Mouse (Mus musculus) lung, embryonic 15.5 days (tissue): ENCODE measurements at regions not wholly inside any gene's neighbourhood (a gene's known extent, or its start where the extent isn't known, plus 50 kb on each side); places are given as distances from the start of the nearest gene placed in this dataset.

ENCODE experiments used
- ATAC-seq: fragments of 200-750 bp; cut with Nextera tagmentation; 2 replicates; pipeline ENCODE4 v1.8.0; 2017; ENCODE audit warnings: moderate number of reproducible peaks, borderline replicate concordance; ENCODE audit not compliant: low FRiP score, low TSS enrichment; ENCODE audit errors: extremely low read depth
- H3K27ac ChIP-seq: fragments of 300-500 bp; sonication (generic); 2 replicates; pipeline ENCODE4 v1.5.1; 2015; ENCODE audit warnings: moderate library complexity, mild to moderate bottlenecking, inconsistent platforms
- H3K27me3 ChIP-seq: fragments of 300-500 bp; sonication (generic); 2 replicates; pipeline ENCODE4 v1.6.1; 2015; ENCODE audit warnings: inconsistent platforms
- H3K36me3 ChIP-seq: fragments of 300-500 bp; sonication (generic); 2 replicates; pipeline ENCODE4 v1.6.1; 2015; ENCODE audit warnings: inconsistent platforms
- H3K4me1 ChIP-seq: fragments of 300-500 bp; sonication (generic); 2 replicates; pipeline ENCODE4 v1.6.1; 2015; ENCODE audit warnings: inconsistent platforms
- H3K4me2 ChIP-seq: fragments of 300-500 bp; sonication (generic); 2 replicates; pipeline ENCODE4 v1.6.1; 2015; ENCODE audit warnings: inconsistent platforms, mild to moderate bottlenecking, moderate library complexity
- H3K4me3 ChIP-seq: fragments of 300-500 bp; sonication (generic); 2 replicates; pipeline ENCODE4 v1.5.1; 2015; ENCODE audit warnings: mild to moderate bottlenecking, inconsistent platforms
- H3K9ac ChIP-seq: fragments of 300-500 bp; sonication (generic); 2 replicates; pipeline ENCODE4 v1.6.1; 2015; ENCODE audit warnings: inconsistent platforms
- H3K9me3 ChIP-seq: fragments of 300-500 bp; sonication (generic); 2 replicates; pipeline ENCODE4 v1.6.1; 2016; ENCODE audit warnings: inconsistent platforms
- WGBS: fragments of 180-500 bp; shearing (Covaris S2); methylation state at CpG from one replicate; pipeline ENCODE4 v1.1.7; 2015; 5-methylcytosine and 5-hydroxymethylcytosine counted together

DNA sequence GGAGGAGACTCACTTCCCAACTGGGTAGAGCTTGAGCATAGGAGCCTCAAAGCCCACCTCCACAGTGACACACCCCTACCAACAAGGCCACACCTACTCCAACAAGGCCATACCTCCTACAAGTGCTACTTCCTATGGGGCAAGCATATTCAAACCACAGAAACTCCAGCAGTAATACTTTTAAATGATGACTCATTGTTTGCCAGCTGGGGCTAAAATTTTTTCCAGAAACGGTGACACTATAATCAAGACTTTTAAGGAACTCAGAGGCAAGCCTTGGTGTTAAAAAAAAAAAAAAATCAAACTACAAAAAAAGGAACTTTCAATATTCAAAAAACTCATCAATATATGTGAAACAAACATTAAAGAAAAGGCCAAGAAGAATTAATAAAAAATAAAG, 248.4 kb upstream of the Prep start:
- no peak overlapping the region for H3K9ac ChIP-seq
- 69% methylated on average over 1 of the region's 1 CpGs for WGBS
- no peaks in the 10 kb centered on the region for H3K9me3 ChIP-seq
- H3K27me3 ChIP-seq = no peaks in the 10 kb centered on the region
- ATAC-seq = no peak
- no peaks in the 10 kb centered on the region for H3K36me3 ChIP-seq
- H3K4me3 ChIP-seq = no peak overlapping the region
- H3K4me2 ChIP-seq = no peak overlapping the region
- H3K4me1 ChIP-seq = no peaks in the 10 kb centered on the region
- no peak overlapping the region for H3K27ac ChIP-seq

GRCm38 (mm10) chr10:44796205-44796604, 267.9 kb upstream of the Prdm1 start:
- H3K4me2 ChIP-seq = no peak overlapping the region
- H3K9me3 ChIP-seq = no peaks in the 10 kb centered on the region
- no peak overlapping the region for H3K4me3 ChIP-seq
- H3K4me1 ChIP-seq = no peaks in the 10 kb centered on the region
- 59% methylated on average over 1 of the region's 1 CpGs for WGBS
- no peak overlapping the region for H3K9ac ChIP-seq
- no peaks in the 10 kb centered on the region for H3K27me3 ChIP-seq
- H3K36me3 ChIP-seq = no peaks in the 10 kb centered on the region
- H3K27ac ChIP-seq = no peak overlapping the region
- ATAC-seq = no peak

DNA sequence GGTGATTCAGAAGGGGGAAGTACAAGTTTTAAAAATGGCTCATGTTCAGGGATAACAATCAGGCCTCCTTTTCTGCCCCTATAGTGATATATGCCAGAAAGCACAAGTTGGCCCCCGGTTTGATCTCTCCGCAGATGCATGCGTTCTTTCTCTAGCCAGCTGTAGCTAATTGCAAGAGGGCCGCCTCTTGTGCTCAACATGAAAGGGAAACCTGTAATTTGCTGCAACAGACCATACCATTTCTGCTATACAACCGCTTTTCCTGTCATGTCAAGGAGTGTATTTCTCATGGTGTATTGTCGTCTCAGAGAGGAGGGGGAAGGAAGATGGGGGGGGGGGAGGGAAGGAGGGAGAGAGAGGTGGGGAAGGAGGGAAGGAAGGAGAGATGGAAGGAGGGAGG, 257.1 kb upstream of the Prdm1 start:
- no peak for ATAC-seq
- no peak overlapping the region for H3K27ac ChIP-seq
- H3K4me2 ChIP-seq = no peak overlapping the region
- no peak overlapping the region for H3K4me3 ChIP-seq
- no peaks in the 10 kb centered on the region for H3K4me1 ChIP-seq
- no peaks in the 10 kb centered on the region for H3K9me3 ChIP-seq
- no peaks in the 10 kb centered on the region for H3K27me3 ChIP-seq
- 70% methylated on average over 6 of the region's 6 CpGs for WGBS
- H3K36me3 ChIP-seq = no peaks in the 10 kb centered on the region
- no peak overlapping the region for H3K9ac ChIP-seq

- no peaks in the 10 kb centered on the region for H3K36me3 ChIP-seq
- no peaks in the 10 kb centered on the region for H3K9me3 ChIP-seq
- no peak overlapping the region for H3K4me2 ChIP-seq
- no peak for ATAC-seq
- whole genome bisulfite sequencing = 85% methylated on average over 5 of the region's 5 CpGs
- no peaks in the 10 kb centered on the region for H3K4me1 ChIP-seq
- H3K27me3 ChIP-seq = no peaks in the 10 kb centered on the region
- H3K27ac ChIP-seq = no peak overlapping the region
- no peak overlapping the region for H3K4me3 ChIP-seq
- H3K9ac ChIP-seq = no peak overlapping the region
Observed at GRCm38 (mm10) chr10:44780381-44780958, 252.2 kb upstream of the Prdm1 start.

DNA sequence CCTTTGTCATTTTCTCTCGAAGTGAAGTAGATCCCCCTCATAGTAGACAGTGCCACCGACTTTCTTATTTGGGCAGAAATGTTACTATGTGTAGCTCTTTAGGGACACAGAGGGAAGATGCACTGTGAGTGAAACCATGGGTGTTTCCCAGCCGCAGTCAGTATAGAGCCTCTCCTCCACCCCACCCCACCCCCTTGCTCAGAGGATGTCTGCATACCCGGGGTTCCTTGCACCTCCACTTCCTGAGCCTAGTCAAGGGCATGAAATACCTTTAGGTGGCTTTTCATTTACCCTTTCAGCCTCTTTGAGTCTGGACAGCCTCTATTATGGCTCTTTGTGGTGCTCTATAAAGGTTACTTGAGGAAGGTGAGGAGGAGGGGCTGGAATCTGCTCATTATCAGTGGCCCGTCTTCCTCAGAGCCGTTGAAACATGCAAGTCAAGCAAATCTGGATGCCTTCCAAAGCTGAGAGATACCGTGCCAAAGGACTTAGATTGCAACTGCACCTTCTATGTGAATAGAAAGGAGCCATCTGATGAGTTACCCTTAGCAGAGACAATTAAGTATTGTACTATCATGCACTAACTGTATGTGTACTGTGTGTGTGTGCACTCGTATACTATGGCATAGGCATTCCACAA, 251.4 kb upstream of the Prdm1 start:
- no peaks in the 10 kb centered on the region for H3K36me3 ChIP-seq
- no peak overlapping the region for H3K27ac ChIP-seq
- no peaks in the 10 kb centered on the region for H3K9me3 ChIP-seq
- no peak overlapping the region for H3K4me2 ChIP-seq
- 43% methylated on average over 8 of the region's 8 CpGs for WGBS
- H3K4me3 ChIP-seq = no peak overlapping the region
- H3K9ac ChIP-seq = no peak overlapping the region
- H3K4me1 ChIP-seq = no peaks in the 10 kb centered on the region
- no peaks in the 10 kb centered on the region for H3K27me3 ChIP-seq
- no peak for ATAC-seq

DNA sequence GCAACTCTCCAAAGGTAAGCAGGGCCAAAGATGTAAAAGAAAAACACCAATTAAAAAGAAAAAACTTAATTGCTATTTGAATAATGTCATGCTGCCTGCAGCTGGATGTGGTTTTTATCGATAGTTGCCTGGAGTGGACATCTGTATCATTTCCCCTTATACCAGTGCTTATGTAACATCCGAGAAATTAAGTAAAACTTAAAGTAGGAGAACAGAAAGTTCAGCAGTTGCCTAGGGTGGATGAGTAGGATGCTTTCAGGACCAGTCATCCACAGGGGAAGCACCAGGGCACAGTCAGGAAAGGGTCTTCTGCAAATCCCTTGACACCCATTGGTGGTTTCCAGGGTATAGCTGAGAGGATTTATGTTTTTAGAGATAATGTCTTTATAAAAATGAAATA, 248.9 kb upstream of the Prdm1 start:
- no peak overlapping the region for H3K4me2 ChIP-seq
- no peaks in the 10 kb centered on the region for H3K9me3 ChIP-seq
- WGBS = 88% methylated on average over 2 of the region's 2 CpGs
- no peaks in the 10 kb centered on the region for H3K27me3 ChIP-seq
- H3K4me3 ChIP-seq = no peak overlapping the region
- H3K36me3 ChIP-seq = no peaks in the 10 kb centered on the region
- no peak for ATAC-seq
- no peak overlapping the region for H3K9ac ChIP-seq
- H3K4me1 ChIP-seq = no peaks in the 10 kb centered on the region
- H3K27ac ChIP-seq = no peak overlapping the region

DNA sequence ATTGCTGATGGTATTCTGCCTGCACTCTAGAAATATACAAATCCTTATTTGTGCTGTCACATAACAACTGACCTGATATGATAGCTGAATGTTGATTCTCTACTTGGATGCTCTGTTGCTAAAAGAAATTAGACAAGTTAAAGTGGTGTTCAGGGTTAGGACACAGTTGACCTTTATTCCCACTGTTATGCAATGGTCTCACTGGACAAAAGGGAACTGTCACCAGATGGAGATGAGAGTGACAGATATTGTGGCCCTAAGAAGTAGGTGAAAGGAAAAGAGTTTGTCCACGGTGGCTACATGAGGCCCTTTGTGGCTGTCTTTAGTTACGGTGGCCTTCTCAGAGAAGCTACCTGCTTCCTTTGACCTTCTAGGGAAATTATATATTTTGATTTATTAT, 247.9 kb upstream of the Prdm1 start:
- Histone ChIP-seq H3K36me3 (no peaks in the 10 kb centered on the region), H3K4me1 (no peaks in the 10 kb centered on the region), H3K27me3 (no peaks in the 10 kb centered on the region), H3K4me2 (no peak overlapping the region), H3K9me3 (no peaks in the 10 kb centered on the region), H3K4me3 (no peak overlapping the region), H3K9ac (no peak overlapping the region), H3K27ac (no peak overlapping the region)
- no peak for ATAC-seq
- WGBS = 66% methylated on average over 2 of the region's 2 CpGs

- ATAC-seq = peak; percentile 65; the same call in 1 of the 2 replicates
Observed at GRCm38 (mm10) chr10:44765527-44765926, 237.2 kb upstream of the Prdm1 start.

GRCm38 (mm10) chr10:44763102-44763501, 234.8 kb upstream of the Prdm1 start:
- Histone ChIP-seq H3K4me2 (no peak overlapping the region), H3K27ac (no peak overlapping the region), H3K9ac (no peak overlapping the region), H3K27me3 (no peaks in the 10 kb centered on the region), H3K36me3 (no peaks in the 10 kb centered on the region), H3K9me3 (no peaks in the 10 kb centered on the region), H3K4me1 (no peaks in the 10 kb centered on the region), H3K4me3 (no peak overlapping the region)
- no peak for ATAC-seq
- WGBS = 16% methylated on average over 3 of the region's 3 CpGs

More at GRCm38 (mm10) chr10:44765527-44765926, 237.2 kb upstream of the Prdm1 start:
- Histone ChIP-seq H3K9me3 (no peaks in the 10 kb centered on the region), H3K4me2 (no peak overlapping the region), H3K27me3 (no peaks in the 10 kb centered on the region), H3K9ac (no peak overlapping the region), H3K4me1 (no peaks in the 10 kb centered on the region), H3K36me3 (no peaks in the 10 kb centered on the region), H3K27ac (no peak overlapping the region), H3K4me3 (no peak overlapping the region)
- WGBS = 32% methylated on average over 3 of the region's 3 CpGs

DNA sequence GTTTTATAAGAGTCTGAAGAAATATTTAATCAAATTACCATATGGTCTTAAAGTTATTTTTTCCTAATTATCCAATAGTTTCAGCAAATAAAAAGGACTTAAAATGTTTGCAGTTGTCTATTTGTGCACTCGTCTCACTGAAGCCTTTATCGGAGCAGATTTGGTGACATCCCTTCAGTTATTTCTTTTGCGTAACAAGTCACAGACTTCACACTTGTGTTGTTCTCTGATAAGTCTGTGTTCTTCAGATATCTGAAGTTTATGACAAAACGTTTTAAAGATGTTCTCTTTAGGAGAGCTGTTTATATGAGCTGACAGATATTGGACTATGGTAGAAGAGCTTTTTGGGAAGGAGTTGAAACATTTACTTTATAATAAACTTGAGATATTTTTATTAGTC, 233.8 kb upstream of the Prdm1 start:
- H3K36me3 ChIP-seq = no peaks in the 10 kb centered on the region
- H3K9me3 ChIP-seq = no peaks in the 10 kb centered on the region
- H3K4me1 ChIP-seq = no peaks in the 10 kb centered on the region
- H3K27ac ChIP-seq = no peak overlapping the region
- WGBS = 45% methylated on average over 4 of the region's 4 CpGs
- H3K9ac ChIP-seq = no peak overlapping the region
- H3K4me2 ChIP-seq = no peak overlapping the region
- ATAC-seq = no peak
- H3K27me3 ChIP-seq = no peaks in the 10 kb centered on the region
- no peak overlapping the region for H3K4me3 ChIP-seq

DNA sequence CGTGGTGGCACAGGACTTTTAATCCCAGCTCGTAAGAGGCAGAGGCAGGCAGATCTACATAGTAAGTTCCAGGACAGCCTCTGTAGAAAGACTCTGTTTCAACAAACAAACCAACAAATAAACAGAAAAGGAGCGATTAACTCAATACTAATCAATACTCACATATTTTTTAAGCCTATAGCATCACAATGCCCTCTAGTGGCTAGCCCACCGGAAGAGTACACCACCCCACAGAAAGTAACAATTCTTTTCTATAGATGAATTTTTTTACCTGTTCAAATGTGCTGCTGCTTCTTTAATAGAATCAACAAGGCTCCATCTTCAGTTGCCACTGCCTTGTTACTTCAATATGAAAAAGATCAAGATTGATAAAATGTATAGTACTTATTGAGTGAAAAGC, 233.0 kb upstream of the Prdm1 start:
- no peaks in the 10 kb centered on the region for H3K4me1 ChIP-seq
- H3K27me3 ChIP-seq = no peaks in the 10 kb centered on the region
- no peak overlapping the region for H3K27ac ChIP-seq
- H3K9me3 ChIP-seq = no peaks in the 10 kb centered on the region
- no peak for ATAC-seq
- H3K4me2 ChIP-seq = no peak overlapping the region
- no peak overlapping the region for H3K9ac ChIP-seq
- no peak overlapping the region for H3K4me3 ChIP-seq
- WGBS = 65% methylated on average over 4 of the region's 4 CpGs
- no peaks in the 10 kb centered on the region for H3K36me3 ChIP-seq

DNA sequence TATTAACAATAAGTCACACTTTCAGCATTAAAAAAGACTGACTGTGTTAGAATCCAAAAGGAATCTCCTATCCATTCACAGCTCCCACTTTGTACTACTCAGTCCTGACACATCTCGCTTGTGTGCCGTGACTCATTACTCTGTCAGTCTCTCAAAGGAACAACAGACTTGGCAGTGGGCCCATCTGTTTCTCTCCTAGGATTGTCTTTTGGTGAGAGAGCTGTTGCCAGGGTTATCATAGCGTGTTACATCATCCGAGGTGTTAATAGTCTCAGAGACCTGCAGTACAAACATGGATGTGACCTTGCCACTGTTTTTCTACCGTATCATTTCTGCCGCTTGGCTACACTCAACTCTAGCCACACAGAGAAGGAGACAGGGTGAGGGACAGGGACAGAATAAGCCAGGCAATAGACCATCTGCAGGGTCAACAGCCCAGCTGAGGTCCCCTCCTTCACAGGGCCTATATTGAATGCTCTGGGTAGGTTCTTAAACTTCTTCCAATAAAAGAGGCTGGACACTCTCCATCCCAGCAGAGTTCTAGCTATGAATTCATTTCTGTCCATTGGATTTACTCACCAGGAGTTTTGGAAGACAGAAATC, 227.2 kb upstream of the Prdm1 start:
- Histone ChIP-seq H3K36me3 (no peaks in the 10 kb centered on the region), H3K9ac (no peak overlapping the region), H3K27me3 (no peaks in the 10 kb centered on the region), H3K4me2 (no peak overlapping the region), H3K4me3 (no peak overlapping the region), H3K9me3 (no peaks in the 10 kb centered on the region), H3K4me1 (no peaks in the 10 kb centered on the region), H3K27ac (no peak overlapping the region)
- no peak for ATAC-seq
- 65% methylated on average over 6 of the region's 6 CpGs for WGBS
